Mouse (Mus musculus): Measurements from ENCODE around the gene Bak1.

The Bak1 gene

GRCm38 (mm10) chr17:27048445-27049239 is 19.8 kb upstream of the Bak1 start:
- no peak for DNase-seq (ENCODE audit: low spot score)

GRCm38 (mm10) chr17:27047762-27048444 is 19.1 kb upstream of the Bak1 start:
- DNase-seq (ENCODE audit: low spot score), result no peak

GRCm38 (mm10) chr17:27045164-27045563 is 16.4 kb upstream of the Bak1 start:
- DNase-seq (ENCODE audit: low spot score), result no peak

- DNase-seq (ENCODE audit: low spot score), result no peak
Measured at GRCm38 (mm10) chr17:27042840-27043239, 14.0 kb upstream of the Bak1 start.

GRCm38 (mm10) chr17:27041787-27042055 is 12.9 kb upstream of the Bak1 start:
- DNase-seq (ENCODE audit: low spot score), result no peak

GRCm38 (mm10) chr17:27041046-27041786 is 12.4 kb upstream of the Bak1 start:
- no peak for DNase-seq (ENCODE audit: low spot score)

- no peak for DNase-seq (ENCODE audit: low spot score)
Measured at GRCm38 (mm10) chr17:27040304-27041045, 11.7 kb upstream of the Bak1 start.

- DNase-seq (ENCODE audit: low spot score), result no peak
Measured at GRCm38 (mm10) chr17:27039432-27040102, 10.8 kb upstream of the Bak1 start.

GRCm38 (mm10) chr17:27038335-27039050 is 9.7 kb upstream of the Bak1 start:
- DNase-seq (ENCODE audit: low spot score), result no peak

- no peak for DNase-seq (ENCODE audit: low spot score)
Measured at GRCm38 (mm10) chr17:27036465-27036864, 7.7 kb upstream of the Bak1 start.

- DNase-seq (ENCODE audit: low spot score), result no peak
Measured at GRCm38 (mm10) chr17:27032869-27033268, 4.1 kb upstream of the Bak1 start.

GRCm38 (mm10) chr17:27032328-27032727 is 3.5 kb upstream of the Bak1 start:
- no peak for DNase-seq (ENCODE audit: low spot score)

- DNase-seq (ENCODE audit: low spot score), result no peak
Measured at GRCm38 (mm10) chr17:27030896-27031295, 2.1 kb upstream of the Bak1 start.

GRCm38 (mm10) chr17:27029431-27029830 is 622 bp upstream of the Bak1 start:
- no peak for DNase-seq (ENCODE audit: low spot score)

GRCm38 (mm10) chr17:27028284-27028795 is 469 bp downstream of the Bak1 start:
- peak; percentile 69 for DNase-seq (ENCODE audit: low spot score)

- no peak for DNase-seq (ENCODE audit: low spot score)
Measured at GRCm38 (mm10) chr17:27027460-27028283, 1.1 kb downstream of the Bak1 start.

GRCm38 (mm10) chr17:27025951-27026350 is 2.9 kb downstream of the Bak1 start:
- DNase-seq (ENCODE audit: low spot score), result no peak

GRCm38 (mm10) chr17:27025326-27025902 is 3.4 kb downstream of the Bak1 start:
- DNase-seq (ENCODE audit: low spot score), result no peak

GRCm38 (mm10) chr17:27023342-27023741 is 5.5 kb downstream of the Bak1 start:
- no peak for DNase-seq (ENCODE audit: low spot score)

GRCm38 (mm10) chr17:27021736-27022135 is 7.1 kb downstream of the Bak1 start:
- no peak for DNase-seq (ENCODE audit: low spot score)

All from urinary bladder, postnatal 10 days (tissue).